Mouse (Mus musculus) Patski (cell line): ENCODE measurements around the gene Hcn1. TPM values are rescaled to one million over a fixed set of nuclear protein-coding genes. Genes with fewer than 3 reads are reported as not detected.

ENCODE experiments used
- ATAC-seq: fragments of 100-300 bp; one replicate; pipeline ENCODE4 v1.8.0; 2021
- CTCF ChIA-PET: fragments of 350-600 bp; sonication (Branson Sonifier 250); formaldehyde crosslinking; loops from one replicate; lab custom pipeline; 2022; ENCODE audit warnings: inconsistent platforms; lab: Charles Lee
- POLR2A ChIA-PET: fragments of 350-600 bp; sonication (Branson Sonifier 250); formaldehyde crosslinking; loops from one replicate; lab custom pipeline; 2022; ENCODE audit warnings: antibody characterized with exemption, inconsistent platforms; lab: Charles Lee
- DNase-seq: peaks from one replicate; pipeline ENCODE4 v3.0.0-alpha.2; 2011; ENCODE audit warnings: low read depth, low spot score
- H3K27me3 ChIP-seq: fragments of 371-371 bp; one replicate; pipeline ENCODE4 v1.5.1; 2021
- CTCF ChIP-seq: fragments of 100-300 bp; IDR thresholded peaks from one replicate; pipeline ENCODE4 v1.5.1; 2021
- in situ Hi-C: fragments of 300-500 bp; cut with MboI; formaldehyde crosslinking; loops from 3 replicates; pipeline ENCODE4 v1.11.1; 2018; ENCODE audit warnings: low pct_unique_long_range_greater_than_20kb, mixed read lengths
- polyA plus RNA-seq: library from polyadenylated mRNA; unstranded; gene quantifications from one replicate; pipeline ENCODE4 v1.2.3, GENCODE M21; 2021

Hcn1 gene
- polyA plus RNA-seq, 1 experiment from 2014 or later: 0.01 TPM

- in situ Hi-C loops: no loop called here
- H3K27me3 ChIP-seq: no peaks in the 10 kb centered on the region
- POLR2A ChIA-PET: no interaction called here
- CTCF ChIA-PET: no interaction called here
- DNase-seq (no peak), ATAC-seq (no peak)
- TF ChIP-seq CTCF: no peak
Measured at GRCm38 (mm10) chr13:117765487-117765886, 163.4 kb downstream of the Hcn1 start.

GRCm38 (mm10) chr13:117785376-117785775 lies 183.3 kb downstream of the Hcn1 start:
- in situ Hi-C loops: loop anchor here (25.0 kb wide), 1 partner anchor 448 kb away; no protein-coding TSS in a partner anchor
- no peak for ATAC-seq
- POLR2A ChIA-PET: no interaction called here
- TF ChIP-seq CTCF: no peak
- CTCF ChIA-PET: no interaction called here
- DNase-seq: no peak
- no peaks in the 10 kb centered on the region for H3K27me3 ChIP-seq

GRCm38 (mm10) chr13:117792861-117793260 lies 190.7 kb downstream of the Hcn1 start:
- DNase-seq (no peak), ATAC-seq (no peak)
- in situ Hi-C loops: loop anchor here (25.0 kb wide), 1 partner anchor 456 kb away; no protein-coding TSS in a partner anchor
- CTCF ChIA-PET: no interaction called here
- POLR2A ChIA-PET: no interaction called here
- no peaks in the 10 kb centered on the region for H3K27me3 ChIP-seq
- no peak for TF ChIP-seq CTCF

GRCm38 (mm10) chr13:117801061-117801460 lies 198.9 kb downstream of the Hcn1 start:
- no peak for ATAC-seq
- TF ChIP-seq CTCF: no peak

GRCm38 (mm10) chr13:117827628-117828027 lies 225.5 kb downstream of the Hcn1 start:
- ATAC-seq: no peak
- no peaks in the 10 kb centered on the region for H3K27me3 ChIP-seq
- TF ChIP-seq CTCF: no peak
- ChIA-PET CTCF (no interaction called here), POLR2A (no interaction called here)
- DNase-seq: no peak
- in situ Hi-C loops: no loop called here

More at GRCm38 (mm10) chr13:117801061-117801460, 198.9 kb downstream of the Hcn1 start:
- in situ Hi-C loops: no loop called here
- no peaks in the 10 kb centered on the region for H3K27me3 ChIP-seq
- no peak for DNase-seq
- CTCF ChIA-PET: no interaction called here
- POLR2A ChIA-PET: no interaction called here

GRCm38 (mm10) chr13:117836658-117837057 lies 234.5 kb downstream of the Hcn1 start:
- ATAC-seq: no peak
- no peak for TF ChIP-seq CTCF
- CTCF ChIA-PET: no interaction called here
- POLR2A ChIA-PET: interaction anchor here (0.7 kb wide), 1 partner anchor 110 kb away, joined by 3 read pairs; no protein-coding TSS in a partner anchor
- in situ Hi-C loops: no loop called here
- no peak for DNase-seq
- no peaks in the 10 kb centered on the region for H3K27me3 ChIP-seq

- DNase-seq: no peak
- no peak for ATAC-seq
- TF ChIP-seq CTCF: no peak
- POLR2A ChIA-PET: no interaction called here
- CTCF ChIA-PET: no interaction called here
- in situ Hi-C loops: no loop called here
- H3K27me3 ChIP-seq: no peaks in the 10 kb centered on the region
Measured at GRCm38 (mm10) chr13:117838264-117838663, 236.1 kb downstream of the Hcn1 start.

- no peaks in the 10 kb centered on the region for H3K27me3 ChIP-seq
- CTCF ChIA-PET: no interaction called here
- in situ Hi-C loops: no loop called here
- TF ChIP-seq CTCF: no peak
- POLR2A ChIA-PET: no interaction called here
- DNase-seq: no peak
- no peak for ATAC-seq
Measured at GRCm38 (mm10) chr13:117842366-117842765, 240.2 kb downstream of the Hcn1 start.

GRCm38 (mm10) chr13:117847290-117847689 lies 245.2 kb downstream of the Hcn1 start:
- ChIA-PET POLR2A (no interaction called here), CTCF (no interaction called here)
- no peaks in the 10 kb centered on the region for H3K27me3 ChIP-seq
- ATAC-seq (no peak), DNase-seq (no peak)
- in situ Hi-C loops: no loop called here
- TF ChIP-seq CTCF: no peak

GRCm38 (mm10) chr13:117848757-117849156 lies 246.6 kb downstream of the Hcn1 start:
- ATAC-seq (no peak), DNase-seq (no peak)
- POLR2A ChIA-PET: no interaction called here
- no peak for TF ChIP-seq CTCF
- no peaks in the 10 kb centered on the region for H3K27me3 ChIP-seq
- in situ Hi-C loops: no loop called here
- CTCF ChIA-PET: no interaction called here

GRCm38 (mm10) chr13:117851954-117852710 lies 250.0 kb downstream of the Hcn1 start:
- no peaks in the 10 kb centered on the region for H3K27me3 ChIP-seq
- no peak for ATAC-seq
- ChIA-PET POLR2A (no interaction called here), CTCF (no interaction called here)
- in situ Hi-C loops: no loop called here
- DNase-seq: no peak
- TF ChIP-seq CTCF: no peak
